Mouse (Mus musculus): ENCODE data around the gene Fcgrt. TPM values are rescaled to one million over a fixed set of nuclear protein-coding genes. Genes with fewer than 3 reads are reported as not detected.

Fcgrt gene
- total RNA-seq, 1 experiment from 2014 or later: 32.2 TPM

DNA sequence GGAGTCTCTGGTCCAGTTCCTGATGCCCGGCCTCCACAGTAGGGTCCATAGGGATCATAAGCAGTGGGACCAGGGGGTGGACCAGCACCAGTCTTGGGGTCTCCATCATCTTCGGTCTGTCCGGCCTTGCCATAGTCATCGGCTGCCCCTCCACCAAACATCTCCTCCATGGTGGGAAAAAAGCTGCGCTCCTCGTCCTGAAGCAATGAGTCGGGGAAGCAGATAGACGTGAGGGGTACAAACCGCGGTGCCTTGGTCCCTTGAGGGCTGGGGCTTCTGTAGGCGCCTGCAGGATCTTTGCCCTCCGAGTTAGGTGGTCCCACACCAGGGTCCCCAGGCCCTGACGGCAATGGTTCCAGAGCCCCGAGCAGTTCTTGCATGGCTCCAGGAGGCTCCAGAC lies 56.2 kb downstream of the Fcgrt start:
- no peak for ATAC-seq (ENCODE audit: extremely low read depth, insufficient number of reproducible peaks, low FRiP score, poor library complexity, severe bottlenecking)

DNA sequence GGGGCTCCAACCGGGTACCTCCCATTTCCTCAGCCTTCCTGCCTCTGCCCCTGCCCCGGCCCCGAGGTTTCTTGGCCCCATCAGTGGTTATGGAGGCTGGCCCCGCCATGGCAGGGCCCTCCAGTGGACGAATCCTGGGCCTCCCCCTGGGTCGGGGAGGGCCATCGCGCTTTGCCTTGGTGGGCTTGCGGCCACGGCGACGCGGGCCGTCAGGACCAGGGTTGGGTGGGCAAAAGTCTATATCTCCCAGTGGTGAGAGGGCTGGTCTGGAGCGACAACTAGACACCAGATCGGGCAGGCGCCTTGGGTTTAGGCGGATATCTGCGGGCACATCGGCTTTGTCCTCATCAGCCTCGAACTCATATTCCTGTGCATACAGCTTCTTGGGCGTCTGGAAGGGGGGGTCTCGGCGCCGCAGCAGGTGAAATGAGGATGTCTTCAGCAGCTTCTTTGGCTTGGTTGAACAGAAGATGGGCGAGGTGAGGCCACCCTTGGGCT lies 56.7 kb downstream of the Fcgrt start:
- no peak for ATAC-seq (ENCODE audit: extremely low read depth, insufficient number of reproducible peaks, low FRiP score, poor library complexity, severe bottlenecking)

DNA sequence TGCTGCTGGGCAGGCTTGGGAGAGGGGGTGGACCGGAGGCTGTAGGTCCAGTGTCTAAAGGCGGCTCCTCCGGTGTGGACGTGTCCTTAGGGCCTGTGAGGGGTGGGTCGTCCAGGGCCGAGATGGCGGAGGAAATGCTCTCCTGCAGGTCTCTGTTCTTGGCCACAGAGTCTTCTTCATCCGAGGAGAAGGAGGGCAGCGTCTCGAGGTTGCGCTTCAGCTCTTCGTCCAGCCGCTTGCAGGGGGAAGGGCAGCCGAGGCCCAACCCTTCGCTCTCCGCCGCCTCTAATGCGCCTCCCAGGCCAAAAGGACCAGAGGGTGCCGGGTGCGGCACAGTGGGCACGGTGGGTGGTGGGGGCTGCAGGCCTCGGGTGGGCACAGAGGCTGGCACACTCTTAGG lies 57.9 kb downstream of the Fcgrt start:
- no peak for ATAC-seq (ENCODE audit: extremely low read depth, insufficient number of reproducible peaks, low FRiP score, poor library complexity, severe bottlenecking)

DNA sequence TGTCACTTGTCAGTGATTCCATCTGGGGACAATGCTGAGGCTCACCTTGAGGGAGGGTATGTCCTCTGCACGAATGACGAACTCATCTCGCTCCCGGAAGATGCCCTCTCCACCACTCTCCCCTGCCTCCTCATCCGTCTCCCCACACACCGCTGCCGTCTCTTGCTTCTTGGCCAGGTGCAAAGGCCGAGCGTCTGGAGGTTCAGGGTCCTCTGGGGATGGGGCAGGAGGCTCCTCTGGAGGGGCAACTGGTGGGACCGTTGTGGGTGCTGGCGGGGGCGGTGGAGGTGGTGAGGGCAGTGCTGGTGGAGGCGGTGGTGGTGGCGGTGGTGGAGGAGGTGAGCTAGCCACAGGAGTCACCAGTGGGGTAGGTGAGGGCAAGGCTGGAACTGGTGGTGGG lies 60.3 kb downstream of the Fcgrt start:
- no peak for ATAC-seq (ENCODE audit: extremely low read depth, insufficient number of reproducible peaks, low FRiP score, poor library complexity, severe bottlenecking)

Other genes with a start within 250 kb of the Fcgrt start
- gene Pnkp, start 246.7 kb downstream of the Fcgrt start, total RNA-seq (2017): 95.7 and 102 TPM in 2 replicates
- 5.2 and 9.7 TPM in 2 replicates for gene Ptov1, start 234.1 kb downstream of the Fcgrt start, total RNA-seq (2017)
- gene Med25, start 211.1 kb downstream of the Fcgrt start, total RNA-seq (2017): 23.5 and 26.8 TPM in 2 replicates
- 22.1 and 29.9 TPM in 2 replicates for gene Fuz, start 207.8 kb downstream of the Fcgrt start, total RNA-seq (2017)
- gene Ap2a1, start 174.4 kb downstream of the Fcgrt start, total RNA-seq (2017): 23.9 and 29.8 TPM in 2 replicates
- not detected in 2 replicates for gene Tsks, start 160.6 kb downstream of the Fcgrt start, total RNA-seq (2017)
- gene Cpt1c, start 129.0 kb downstream of the Fcgrt start, total RNA-seq (2017): not detected in 2 replicates
- 41.1 and 52.0 TPM in 2 replicates for gene Prmt1, start 117.3 kb downstream of the Fcgrt start, total RNA-seq (2017)
- gene Irf3, start 106.2 kb downstream of the Fcgrt start, total RNA-seq (2017): 216 and 230 TPM in 2 replicates
- gene Bcl2l12, start 105.1 kb downstream of the Fcgrt start, total RNA-seq (2017): 17.8 and 20.9 TPM in 2 replicates
- 35.7 and 39.7 TPM in 2 replicates for gene Scaf1, start 87.5 kb downstream of the Fcgrt start, total RNA-seq (2017)
- gene Rras, start 85.9 kb downstream of the Fcgrt start, total RNA-seq (2017): 4.9 and 7.1 TPM in 2 replicates
- gene Prr12, start 51.0 kb downstream of the Fcgrt start, total RNA-seq (2017): 7.6 and 10.2 TPM in 2 replicates
- gene Nosip, start 41.4 kb downstream of the Fcgrt start, total RNA-seq (2017): 50.7 and 51.0 TPM in 2 replicates
- gene Prrg2, start 41.2 kb downstream of the Fcgrt start, total RNA-seq (2017): 19.8 and 21.8 TPM in 2 replicates
- 9.2 and 16.1 TPM in 2 replicates for gene Rcn3, start 11.6 kb downstream of the Fcgrt start, total RNA-seq (2017)
- 587 and 609 TPM in 2 replicates for gene Rps11, start 20.6 kb upstream of the Fcgrt start, total RNA-seq (2017)
- gene Rpl13a, start 24.9 kb upstream of the Fcgrt start, total RNA-seq (2017): 2,520 and 3,147 TPM in 2 replicates
- 0.58 TPM in 1 of 2 replicates, not detected in the other for gene Gm45713, start 32.4 kb upstream of the Fcgrt start, total RNA-seq (2017)
- 34.4 and 37.5 TPM in 2 replicates for gene Flt3l, start 32.6 kb upstream of the Fcgrt start, total RNA-seq (2017)
- gene Pih1d1, start 50.5 kb upstream of the Fcgrt start, total RNA-seq (2017): 33.4 and 38.5 TPM in 2 replicates
- gene Aldh16a1, start 50.7 kb upstream of the Fcgrt start, total RNA-seq (2017): 38.3 and 39.7 TPM in 2 replicates
- not detected in 2 replicates for gene Slc17a7, start 60.1 kb upstream of the Fcgrt start, total RNA-seq (2017)
- not detected in 2 replicates for gene Gfy, start 75.7 kb upstream of the Fcgrt start, total RNA-seq (2017)
- not detected in 2 replicates for gene Pth2, start 77.1 kb upstream of the Fcgrt start, total RNA-seq (2017)
- 0.25 and 0.35 TPM in 2 replicates for gene Ccdc155, start 101.0 kb upstream of the Fcgrt start, total RNA-seq (2017)
- 1.6 and 2.8 TPM in 2 replicates for gene Dkkl1, start 108.3 kb upstream of the Fcgrt start, total RNA-seq (2017)
- gene Tead2, start 111.9 kb upstream of the Fcgrt start, total RNA-seq (2017): not detected in 2 replicates
- gene Cd37, start 135.3 kb upstream of the Fcgrt start, total RNA-seq (2017): 602 and 650 TPM in 2 replicates
- gene Slc6a16, start 137.2 kb upstream of the Fcgrt start, total RNA-seq (2017): 0.12 TPM in 1 of 2 replicates, not detected in the other
- not detected in 2 replicates for gene Slc6a21, start 173.7 kb upstream of the Fcgrt start, total RNA-seq (2017)
- gene Trpm4, start 229.9 kb upstream of the Fcgrt start, total RNA-seq (2017): 2.6 and 5.2 TPM in 2 replicates
- not detected in 2 replicates for gene Hrc, start 231.4 kb upstream of the Fcgrt start, total RNA-seq (2017)